Mouse (Mus musculus) gastrocnemius, adult 2 months (tissue): ENCODE data around the gene Cbr2. TPM values are rescaled to one million over a fixed set of nuclear protein-coding genes. Genes with fewer than 3 reads are reported as not detected.

Source experiments
- DNase-seq: peaks from one replicate; pipeline ENCODE4 v3.0.0; 2022
- H3K27ac ChIP-seq: fragments of 200-600 bp; 2 replicates; pipeline ENCODE4 v1.8.1; 2022; ENCODE audit warnings: mild to moderate bottlenecking
- H3K4me3 ChIP-seq: fragments of 200-600 bp; 2 replicates; pipeline ENCODE4 v1.8.1; 2022; ENCODE audit warnings: mild to moderate bottlenecking, moderate library complexity
- CTCF ChIP-seq: fragments of 200-600 bp; IDR thresholded peaks from 2 replicates; pipeline ENCODE4 v1.8.1; 2022; ENCODE audit warnings: antibody characterized with exemption, mild to moderate bottlenecking, moderate library complexity
- intact Hi-C: fragments of 180-260 bp; cut with DNase I; formaldehyde crosslinking; loops from one replicate; pipeline ENCODE4 v1.15.1; 2025
- total RNA-seq, 2 experiments: library from RNA; stranded (reverse); gene quantifications; 2 replicates each; pipeline ENCODE4 v1.2.3; 2021

The Cbr2 gene
- total RNA-seq, 2 experiments from 2014 or later = 9.1 to 15.4 TPM

DNA sequence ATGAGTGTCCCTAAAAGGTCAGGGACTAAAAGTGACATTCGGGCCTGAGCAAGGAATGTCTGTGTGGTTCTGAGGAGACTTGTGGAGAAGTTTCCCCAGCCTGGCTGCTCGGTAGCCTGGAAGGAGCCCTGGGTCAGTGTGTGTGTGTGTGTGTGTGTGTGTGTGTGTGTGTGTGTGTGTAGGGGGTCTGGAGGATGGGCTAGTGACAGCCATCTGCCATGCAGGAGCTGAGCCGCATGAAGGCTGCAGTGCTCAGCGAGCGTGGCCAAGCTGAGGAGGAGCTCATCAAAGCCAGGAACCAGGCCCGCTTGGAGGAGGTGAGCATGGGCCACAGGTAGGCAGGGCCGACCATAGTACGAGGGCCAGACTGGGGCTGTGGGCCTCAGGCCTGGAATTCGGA is 12.7 kb downstream of the Cbr2 start:
- intact Hi-C loops = no loop called here
- peak; percentile 17 for DNase-seq
- no peak overlapping the region for H3K27ac ChIP-seq
- no peak overlapping the region for H3K4me3 ChIP-seq
- no peak for TF ChIP-seq CTCF

DNA sequence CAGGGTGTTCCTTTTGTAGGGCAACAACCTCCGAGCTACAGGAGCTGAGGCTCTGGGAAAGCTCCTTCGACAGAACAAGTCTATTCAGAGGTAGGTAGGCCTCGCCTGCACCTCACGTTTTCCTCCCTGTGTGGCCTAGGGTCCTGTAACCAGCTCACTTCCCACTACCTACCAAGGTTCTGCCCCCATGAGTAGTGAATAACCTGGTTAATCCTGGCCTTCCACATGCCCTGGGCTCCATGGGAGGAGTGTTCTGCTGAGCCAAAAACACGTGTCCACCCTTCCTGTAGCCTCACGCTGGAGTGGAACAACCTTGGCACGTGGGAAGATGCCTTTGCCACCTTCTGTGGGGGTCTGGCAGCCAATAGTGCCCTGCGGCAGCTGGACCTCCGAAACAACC is 16.8 kb downstream of the Cbr2 start:
- Histone ChIP-seq H3K27ac (no peak overlapping the region), H3K4me3 (no peak overlapping the region)
- no peak for TF ChIP-seq CTCF
- peak; percentile 12 for DNase-seq
- intact Hi-C loops = no loop called here

DNA sequence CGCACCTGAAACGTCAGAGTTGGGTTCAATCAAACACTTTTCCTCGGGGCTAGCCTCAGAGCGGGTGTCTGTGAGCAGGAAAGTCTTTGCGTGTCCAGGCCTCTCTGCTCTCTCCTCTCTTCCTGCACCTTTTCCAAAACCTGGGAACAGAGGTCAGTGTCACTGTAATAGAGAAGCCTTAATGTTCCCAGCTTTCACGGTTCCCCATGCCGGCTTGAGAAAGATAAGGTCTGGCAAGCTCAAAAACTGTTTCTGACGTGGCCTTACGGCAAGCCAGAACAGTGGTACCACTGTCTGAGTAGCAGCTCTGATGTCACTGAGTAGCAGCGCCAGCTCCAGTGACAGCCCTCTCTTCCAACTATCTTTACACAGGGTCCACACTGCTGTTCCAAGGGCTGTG is 17.4 kb downstream of the Cbr2 start:
- intact Hi-C loops = loop anchor here (5.0 kb wide), 1 partner anchor 222 kb away; the partner anchor contains the start of gene Slc25a10
- DNase-seq = peak; percentile 21
- TF ChIP-seq CTCF = no peak
- Histone ChIP-seq H3K27ac (peak overlapping the region; percentile 70), H3K4me3 (peak overlapping the region; percentile 96)

DNA sequence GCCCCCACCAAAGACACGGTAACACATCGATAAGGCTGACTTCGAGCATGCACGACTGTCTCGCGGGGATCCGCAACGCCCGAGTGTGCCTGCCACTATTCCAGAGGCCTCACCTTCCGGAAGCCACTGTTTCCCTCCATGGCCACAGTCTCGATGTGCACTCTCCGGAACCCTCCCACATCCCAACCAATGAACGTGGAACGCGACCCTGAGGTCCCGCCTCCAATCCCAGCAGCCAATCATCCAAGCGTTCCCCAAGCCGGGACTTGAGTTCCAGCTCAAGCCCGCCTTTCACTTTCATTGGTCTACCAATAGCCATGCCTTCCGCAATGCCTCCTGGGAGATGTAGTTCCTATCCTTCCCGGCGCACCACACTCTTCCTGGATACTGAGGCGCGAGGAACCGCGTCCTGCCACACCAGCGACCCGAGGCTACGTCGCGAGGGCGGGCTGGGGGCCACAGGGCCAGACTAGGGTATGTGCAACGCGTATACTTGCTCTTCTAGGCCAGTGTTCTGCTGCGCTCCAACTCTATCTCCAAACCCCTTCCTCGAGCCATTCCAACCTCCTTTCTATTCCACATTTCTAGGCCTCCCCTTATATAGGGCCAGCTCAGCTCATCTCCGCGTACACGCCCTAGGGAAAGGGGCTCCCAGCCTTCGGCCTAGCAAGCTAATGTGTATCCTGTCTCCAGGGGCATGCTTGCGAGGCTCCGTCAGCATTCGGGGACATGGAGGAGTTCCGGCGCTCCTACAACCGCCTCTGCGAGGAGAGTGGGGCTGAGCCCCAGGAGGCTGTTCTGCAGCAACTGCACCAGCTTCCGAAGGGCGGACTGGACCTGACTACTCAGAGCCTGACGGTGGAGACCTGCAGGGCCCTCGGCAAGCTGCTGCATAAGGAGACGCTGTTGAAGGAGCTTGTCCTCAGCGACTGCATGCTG is 18.1 kb downstream of the Cbr2 start, which contains the start of the genes Cenpx and Lrrc45:
Gene Cenpx (minus strand): TSS at position 159 of the 939 bp plus-strand sequence.
Gene Lrrc45 (plus strand): TSS at position 346 of the 939 bp plus-strand sequence.
- H3K27ac ChIP-seq = peak within 1 kb of the TSS; percentile 93
- no peak for TF ChIP-seq CTCF
- peak within 1 kb of the TSS; percentile 96 for H3K4me3 ChIP-seq
- intact Hi-C loops = loop anchor here (2.0 to 5.0 kb wide), 2 partner anchors 89 to 222 kb away; partner anchors contain the start of genes Sirt7 and Slc25a10
- peak; percentile 97 for DNase-seq

DNA sequence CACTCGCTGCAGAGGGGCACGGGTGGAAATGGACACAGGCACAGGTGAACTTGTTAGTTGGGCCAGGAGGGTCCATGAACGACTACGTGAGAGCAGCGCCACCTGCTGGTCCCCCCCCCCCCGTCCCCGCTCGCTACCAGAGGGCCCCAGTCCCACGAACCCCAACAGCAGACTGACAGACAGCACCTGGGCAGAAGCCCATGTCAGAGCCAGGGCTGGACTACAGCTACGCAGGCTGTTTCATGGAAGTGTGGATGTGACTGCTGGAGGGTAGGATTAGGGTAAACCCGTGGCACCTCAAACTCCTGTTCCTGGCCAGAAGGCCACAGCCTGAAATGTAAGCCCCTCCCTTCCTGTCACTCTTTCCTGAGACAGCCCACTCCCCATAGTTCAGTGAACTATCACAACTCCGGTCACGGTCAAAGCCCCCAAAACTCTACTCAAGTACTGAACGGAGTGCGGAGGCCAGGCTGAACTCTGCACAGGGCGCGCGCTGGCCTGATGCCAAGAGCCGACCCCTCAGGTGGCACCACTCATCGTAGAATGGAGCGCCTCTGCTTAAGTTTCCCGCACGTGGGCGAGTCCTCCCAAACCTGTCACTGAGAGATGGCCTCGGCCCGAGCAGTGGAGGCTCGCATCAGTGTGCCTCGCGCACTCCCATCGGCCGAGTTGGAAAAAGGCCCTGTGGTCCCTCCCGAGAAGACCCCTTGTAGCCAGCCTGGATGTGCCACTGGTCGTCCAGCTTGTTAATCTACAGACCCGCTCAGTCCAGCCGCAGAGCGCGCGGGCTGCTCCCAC is 18.9 kb downstream of the Cbr2 start:
- intact Hi-C loops = loop anchor here (1.0 to 5.0 kb wide), 3 partner anchors 54 to 221 kb away; partner anchors contain the start of genes Sirt7 and Slc25a10
- TF ChIP-seq CTCF = peak; percentile 80
- H3K4me3 ChIP-seq = peak overlapping the region; percentile 96
- DNase-seq = peak; percentile 78
- H3K27ac ChIP-seq = peak overlapping the region; percentile 93

DNA sequence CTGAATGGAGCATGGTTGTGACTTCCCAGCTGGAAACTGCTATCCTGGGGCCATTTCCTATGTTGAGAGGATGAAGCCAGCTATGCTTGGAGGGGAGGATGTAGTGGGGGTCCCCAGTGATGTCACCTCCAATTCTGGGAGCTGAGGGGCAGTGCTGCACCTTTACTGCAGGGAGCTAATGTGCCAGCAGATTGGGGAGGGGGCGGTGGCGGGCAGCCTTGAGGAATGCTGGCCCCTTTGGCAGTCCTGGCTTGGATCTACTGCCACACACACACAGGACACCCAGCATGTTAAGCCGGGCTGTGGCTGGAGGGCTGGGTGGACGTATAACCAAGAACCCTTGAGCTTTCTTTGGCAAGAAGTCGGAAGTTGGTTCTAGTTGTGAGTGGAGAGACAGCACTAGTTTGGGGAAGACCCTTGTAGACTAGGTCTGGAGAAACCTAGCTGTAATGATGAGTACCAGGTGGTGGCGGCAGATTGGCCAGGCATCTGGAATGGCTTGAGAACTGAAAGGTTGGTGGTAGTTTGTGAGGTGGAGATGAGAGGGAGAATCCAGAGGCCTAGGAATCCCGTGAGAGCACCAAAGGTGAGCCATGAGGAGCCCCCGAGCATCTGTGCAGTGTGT is 19.8 kb downstream of the Cbr2 start:
- Histone ChIP-seq H3K27ac (no peak overlapping the region), H3K4me3 (no peak overlapping the region)
- intact Hi-C loops = loop anchor here (1.0 to 5.0 kb wide), 3 partner anchors 53 to 220 kb away; partner anchors contain the start of genes Sirt7 and Slc25a10
- DNase-seq = no peak
- no peak for TF ChIP-seq CTCF

DNA sequence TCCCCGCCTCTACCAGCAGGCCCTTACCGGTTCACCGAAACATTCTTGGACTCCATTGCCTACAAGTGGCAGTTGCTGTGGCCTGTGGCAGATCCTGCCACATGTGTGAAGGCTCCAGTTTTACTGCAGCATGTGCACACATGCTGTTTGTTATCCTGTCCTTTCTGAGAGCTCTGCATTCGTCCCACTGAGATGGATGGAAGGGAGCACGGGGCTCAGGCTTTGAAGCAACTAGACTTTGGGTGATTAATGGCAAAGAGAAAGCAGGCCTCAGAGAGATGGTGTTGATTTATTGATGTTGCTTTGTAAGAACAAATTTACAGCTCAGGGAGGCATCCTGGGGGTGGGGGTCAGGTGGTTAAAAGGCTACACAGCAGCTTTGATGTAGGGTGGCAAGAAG is 21.2 kb downstream of the Cbr2 start:
- no peak for TF ChIP-seq CTCF
- intact Hi-C loops = loop anchor here (5.0 kb wide), 1 partner anchor 218 kb away; the partner anchor contains the start of gene Slc25a10
- no peak for DNase-seq
- Histone ChIP-seq H3K27ac (no peak overlapping the region), H3K4me3 (no peak overlapping the region)

DNA sequence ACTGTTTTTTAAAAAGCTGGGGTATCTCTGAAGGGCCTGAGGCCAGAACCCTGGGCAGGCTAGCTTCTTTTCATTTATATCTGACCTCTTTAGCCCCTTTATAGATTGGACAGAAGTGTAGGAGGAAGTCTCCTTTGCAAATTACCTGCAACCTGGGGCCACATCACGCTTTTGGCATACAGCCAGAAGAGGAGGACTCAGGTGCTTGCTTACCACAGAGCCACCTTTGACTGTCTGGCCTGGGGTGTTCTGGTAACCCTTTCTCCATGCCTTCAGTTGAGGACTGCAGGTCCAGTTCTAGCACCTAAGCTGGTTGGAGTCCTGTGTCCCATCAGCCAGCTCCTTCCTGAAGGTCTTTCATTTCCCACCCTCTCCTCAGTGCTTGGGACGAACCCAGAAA is 22.4 kb downstream of the Cbr2 start:
- Histone ChIP-seq H3K4me3 (no peak overlapping the region), H3K27ac (no peak overlapping the region)
- no peak for DNase-seq
- no peak for TF ChIP-seq CTCF
- intact Hi-C loops = no loop called here

DNA sequence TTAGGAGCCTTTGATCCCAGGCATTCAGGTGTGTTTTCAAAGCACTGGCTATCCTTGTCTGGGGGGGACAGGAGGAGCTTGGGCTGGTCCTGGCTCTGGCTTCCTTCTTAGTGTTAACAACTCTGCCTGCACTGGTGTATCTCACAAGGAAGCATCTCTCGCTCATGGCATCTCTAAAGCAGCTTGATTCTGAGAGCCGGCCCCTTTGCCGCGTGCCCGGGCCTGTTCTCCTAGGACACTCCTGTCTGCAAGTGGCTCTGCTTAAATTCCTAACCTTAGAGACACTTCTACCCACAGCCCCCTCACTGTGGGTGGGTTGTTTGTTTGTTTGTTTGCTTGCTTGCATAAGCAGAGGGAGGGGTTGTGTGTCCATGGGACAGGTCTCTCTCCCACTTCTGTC is 23.9 kb downstream of the Cbr2 start:
- Histone ChIP-seq H3K4me3 (no peak overlapping the region), H3K27ac (no peak overlapping the region)
- no peak for TF ChIP-seq CTCF
- intact Hi-C loops = no loop called here
- no peak for DNase-seq

DNA sequence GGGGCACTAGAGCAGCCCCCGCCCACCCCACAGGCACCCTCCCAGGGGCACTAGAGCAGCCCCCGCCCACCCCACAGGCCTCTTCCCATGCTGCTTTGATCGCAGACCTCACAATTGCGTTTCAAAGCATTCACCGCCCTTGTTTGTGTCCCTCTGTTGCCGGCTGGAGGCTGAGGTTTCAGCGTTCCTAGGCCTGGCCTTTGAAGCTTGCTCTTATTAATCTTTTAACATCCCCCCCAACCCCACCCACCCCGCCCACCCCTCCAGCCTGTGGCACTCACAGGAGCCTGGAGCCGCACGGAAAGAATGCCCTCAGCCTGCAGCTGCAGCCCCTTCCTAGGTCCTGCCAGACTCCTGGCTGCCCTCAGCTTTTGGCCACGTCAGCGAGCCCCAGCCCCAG is 24.7 kb downstream of the Cbr2 start:
- TF ChIP-seq CTCF = no peak
- Histone ChIP-seq H3K4me3 (no peak overlapping the region), H3K27ac (no peak overlapping the region)
- DNase-seq = no peak
- intact Hi-C loops = no loop called here

DNA sequence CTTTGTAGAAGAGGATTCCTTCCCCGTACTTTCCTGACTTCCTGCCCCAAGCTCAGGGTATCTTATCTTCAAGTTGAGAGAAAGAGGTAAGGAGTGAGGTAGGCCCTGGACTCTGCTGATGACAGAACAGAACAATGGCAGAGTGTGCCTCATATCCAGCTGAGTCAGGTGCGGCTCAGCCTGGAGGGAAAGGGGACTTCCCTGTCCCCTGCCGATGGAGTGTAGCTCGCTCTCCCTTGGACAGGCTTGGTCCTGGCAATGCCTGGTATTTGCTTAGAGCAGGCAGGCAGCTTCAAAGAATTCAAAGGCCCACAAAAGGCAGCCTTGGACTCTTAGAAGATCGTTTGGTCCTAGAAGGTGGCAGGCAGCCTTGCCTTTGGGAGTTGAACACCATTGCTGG is 25.8 kb downstream of the Cbr2 start:
- H3K4me3 ChIP-seq = no peak overlapping the region
- no peak for TF ChIP-seq CTCF
- no peak for DNase-seq
- H3K27ac ChIP-seq = no peak overlapping the region
- intact Hi-C loops = no loop called here
